Mouse (Mus musculus): Measurements from ENCODE around the gene Tfip11.
A peak's percentile ranks its signal among the peaks of the same experiment; 100 is the strongest.

Tfip11 gene

GRCm38 (mm10) chr5:112325546-112326445, at the start of gene Tfip11:
Gene Tfip11, plus strand, starts transcription at chr5:112326358.
- DNase-seq (ENCODE audit: low spot score in 2 of 2) = peak; percentile 90 to 95

GRCm38 (mm10) chr5:112276907-112277348, 49.2 kb upstream of the Tfip11 start:
- no peak for DNase-seq (ENCODE audit: low spot score in 2 of 2)

DNA sequence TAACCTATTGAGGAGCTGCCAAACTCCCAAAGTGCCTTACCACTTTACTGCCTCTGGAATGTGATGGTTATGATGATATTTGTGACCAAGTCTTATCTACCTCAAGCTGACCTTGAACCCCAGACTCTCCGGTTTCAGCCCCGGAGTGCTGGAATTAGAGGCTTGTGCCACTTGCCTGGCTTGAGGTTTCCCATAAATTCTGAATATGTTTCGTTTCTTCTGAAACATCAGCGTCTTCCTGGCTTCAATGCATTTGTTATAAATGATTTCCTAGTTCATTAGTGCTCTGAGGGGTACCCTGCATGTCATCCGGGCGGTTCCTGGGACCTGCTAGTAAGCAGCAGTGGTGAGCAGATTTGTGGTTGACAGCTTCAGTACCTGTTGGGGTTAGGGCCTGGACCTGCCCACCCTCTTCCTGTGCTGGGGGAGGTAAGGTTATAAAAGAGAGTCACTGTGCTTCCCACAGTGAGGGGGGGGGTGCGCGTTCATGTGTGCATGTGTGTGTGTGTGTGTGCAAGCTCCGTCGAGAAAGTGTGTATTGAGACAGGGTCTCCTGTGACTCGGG, 48.2 kb upstream of the Tfip11 start:
- DNase-seq (ENCODE audit: low spot score in 2 of 2) = no peak

- DNase-seq (ENCODE audit: low spot score in 2 of 2) = no peak
Measured at GRCm38 (mm10) chr5:112279181-112280021, 46.8 kb upstream of the Tfip11 start.

- no peak for DNase-seq (ENCODE audit: low spot score in 2 of 2)
Measured at GRCm38 (mm10) chr5:112280151-112280550, 46.0 kb upstream of the Tfip11 start.

DNA sequence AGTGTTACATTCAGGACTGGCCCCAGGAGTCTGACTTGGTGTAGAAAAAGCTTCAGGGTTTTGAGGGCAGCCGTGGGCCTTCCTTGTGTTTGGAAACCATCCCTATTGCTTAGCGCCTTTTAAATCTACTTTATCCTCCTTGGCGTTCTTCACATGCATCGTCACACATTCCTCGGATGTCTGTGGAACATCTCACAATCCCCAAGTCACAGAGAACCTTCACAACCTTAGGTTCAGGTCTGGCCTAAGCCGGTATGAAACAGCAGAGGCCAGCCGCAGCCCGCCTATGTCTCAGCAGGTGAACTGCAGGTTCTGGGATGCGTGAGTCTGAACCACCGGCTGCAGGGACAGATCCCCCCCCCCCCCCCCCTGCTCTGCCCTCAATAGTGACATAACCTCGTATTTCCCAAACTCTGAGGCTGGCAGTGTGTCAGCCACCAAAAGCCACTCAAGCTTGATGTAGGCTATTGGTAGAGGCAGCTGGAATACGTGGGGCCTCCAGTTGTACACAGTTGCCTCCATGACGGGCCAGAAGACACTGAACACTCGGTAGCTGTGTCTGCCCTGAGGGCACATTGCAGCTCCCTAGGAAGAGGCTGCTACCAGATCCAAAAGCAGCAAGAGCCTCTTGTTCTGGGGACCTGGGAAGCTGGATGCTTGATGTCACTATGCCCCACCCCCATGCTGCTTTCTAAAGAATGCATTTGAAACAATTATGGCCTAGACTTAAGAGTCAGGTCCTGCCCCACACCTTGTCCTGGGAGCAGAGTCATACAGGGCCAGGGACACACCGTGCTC, 45.1 kb upstream of the Tfip11 start:
- DNase-seq (ENCODE audit: low spot score in 2 of 2) = no peak

GRCm38 (mm10) chr5:112281676-112282075, 44.5 kb upstream of the Tfip11 start:
- no peak for DNase-seq (ENCODE audit: low spot score in 2 of 2)

- DNase-seq (ENCODE audit: low spot score in 2 of 2) = no peak
Measured at GRCm38 (mm10) chr5:112282123-112282779, 43.9 kb upstream of the Tfip11 start.

DNA sequence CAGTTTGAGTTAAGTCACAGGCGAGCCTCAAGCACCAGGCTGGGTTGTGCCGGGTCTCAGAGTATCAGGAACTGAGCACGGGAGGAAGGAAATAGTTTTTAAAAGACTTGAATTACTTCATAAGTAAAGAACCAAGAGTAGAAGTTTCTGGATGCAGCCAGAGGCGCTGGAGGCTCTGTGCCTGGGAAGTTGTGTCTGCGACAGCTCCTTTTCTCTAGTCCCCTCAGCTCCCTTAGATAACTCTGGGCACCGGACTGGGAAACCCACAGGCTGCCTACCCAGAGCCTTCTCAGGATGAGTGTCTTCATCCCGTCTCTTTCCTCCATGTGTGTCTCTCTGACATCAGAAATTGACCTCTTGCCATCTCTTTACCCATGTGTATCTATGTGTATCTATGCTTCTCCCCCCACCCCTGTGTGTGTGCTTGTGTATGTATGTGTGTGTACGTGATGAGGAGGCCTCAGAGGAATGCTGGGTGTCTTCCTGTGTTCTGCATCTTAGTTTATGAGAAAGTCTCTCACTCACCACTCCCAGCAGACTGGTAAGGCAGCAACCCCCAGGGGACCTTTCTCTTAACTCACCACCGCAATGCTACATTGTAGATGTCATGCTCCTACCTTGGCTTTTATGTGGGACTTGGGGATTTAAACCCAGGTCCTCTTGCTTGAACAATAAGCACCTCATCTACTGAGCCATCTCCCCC, 43.2 kb upstream of the Tfip11 start:
- DNase-seq (ENCODE audit: low spot score in 2 of 2) = no peak

GRCm38 (mm10) chr5:112283543-112284202, 42.5 kb upstream of the Tfip11 start:
- DNase-seq (ENCODE audit: low spot score in 2 of 2) = no peak

GRCm38 (mm10) chr5:112284203-112284582, 42.0 kb upstream of the Tfip11 start:
- DNase-seq (ENCODE audit: low spot score in 2 of 2) = no peak

- DNase-seq (ENCODE audit: low spot score in 2 of 2) = no peak
Measured at GRCm38 (mm10) chr5:112285548-112286085, 40.5 kb upstream of the Tfip11 start.

GRCm38 (mm10) chr5:112286608-112286983, 39.6 kb upstream of the Tfip11 start:
- DNase-seq (ENCODE audit: low spot score in 2 of 2) = no peak

DNA sequence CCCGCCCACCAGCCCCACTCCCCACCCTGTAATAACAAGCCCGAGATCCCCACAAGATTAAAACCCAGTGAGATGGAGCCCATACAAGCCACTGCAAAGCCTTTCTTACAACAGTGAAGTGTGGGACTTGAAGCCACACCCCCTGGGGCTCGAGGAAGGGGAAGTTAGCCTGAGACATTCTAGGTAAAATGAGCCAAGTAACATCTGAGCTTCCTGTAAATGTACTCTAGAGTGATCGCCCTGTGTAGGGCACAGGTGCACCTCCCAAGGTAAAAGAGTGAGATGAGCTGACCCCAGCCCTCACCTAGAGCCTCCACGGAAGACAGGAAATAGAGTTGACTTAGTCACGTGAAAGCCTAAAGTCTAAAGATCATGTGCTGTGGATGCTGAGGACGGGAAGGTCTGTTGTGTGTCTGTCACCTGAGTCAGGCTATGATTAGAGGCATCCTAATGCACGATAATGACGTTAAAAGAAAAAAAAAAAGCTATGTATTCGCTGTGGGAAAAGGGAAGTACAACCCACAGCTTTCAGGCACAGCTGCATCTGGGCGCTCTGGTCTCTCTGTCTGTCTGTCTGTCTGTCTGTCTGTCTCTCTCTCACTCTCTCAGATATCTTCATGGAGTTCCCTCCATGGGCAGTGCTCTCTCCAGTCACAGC, 39.0 kb upstream of the Tfip11 start:
- DNase-seq (ENCODE audit: low spot score in 2 of 2) = peak in 1 of 2 experiments; percentile 50

DNA sequence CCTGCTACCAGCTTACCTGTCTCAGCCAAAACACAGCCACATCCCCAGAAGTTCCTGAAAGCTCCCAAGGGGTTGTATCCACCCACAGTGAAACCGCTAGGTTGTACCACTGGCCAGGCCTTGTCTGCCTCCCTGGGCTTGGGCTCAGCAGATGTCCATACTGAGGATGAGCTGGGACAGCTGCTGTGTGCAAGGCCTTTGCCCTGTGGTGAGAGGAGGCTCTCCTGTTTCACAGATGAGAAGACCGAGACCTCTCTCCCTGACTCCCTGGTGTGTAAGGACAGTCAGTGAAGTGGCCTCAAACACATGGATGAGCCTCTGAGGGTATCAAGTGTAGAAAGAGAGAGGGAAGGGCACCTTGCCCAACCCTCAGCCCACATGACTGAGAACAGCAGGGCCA, 38.5 kb upstream of the Tfip11 start:
- no peak for DNase-seq (ENCODE audit: low spot score in 2 of 2)

- DNase-seq (ENCODE audit: low spot score in 2 of 2) = no peak
Measured at GRCm38 (mm10) chr5:112288193-112289141, 37.7 kb upstream of the Tfip11 start.

DNA sequence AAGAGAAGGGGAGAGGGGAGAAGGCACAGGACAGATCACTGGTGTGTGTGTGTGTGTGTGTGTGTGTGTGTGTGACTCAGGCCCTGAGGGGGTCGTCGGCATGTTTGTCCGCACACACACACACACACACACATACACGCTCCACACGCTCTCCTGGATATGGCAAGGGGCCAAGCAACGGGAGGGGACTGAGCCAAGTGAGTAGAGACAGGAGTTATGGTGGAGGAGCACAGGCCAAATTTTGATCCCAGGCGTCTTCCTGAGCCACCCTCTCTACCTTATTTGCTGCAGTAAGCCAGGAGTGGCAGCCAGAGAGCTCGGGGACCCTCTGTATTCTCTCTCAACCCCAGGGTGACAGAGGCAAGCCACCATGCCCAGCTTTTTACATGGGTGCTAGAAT, 36.9 kb upstream of the Tfip11 start:
- no peak for DNase-seq (ENCODE audit: low spot score in 2 of 2)

All from spleen, postnatal 4 days (tissue).